Mouse (Mus musculus) lung, postnatal 25 days (tissue): ENCODE measurements around the gene Tas2r137.

Experiments used
- DNase-seq: peaks from one replicate; pipeline ENCODE4 v3.0.0; 2022; ENCODE audit warnings: low spot score

The Tas2r137 gene

DNA sequence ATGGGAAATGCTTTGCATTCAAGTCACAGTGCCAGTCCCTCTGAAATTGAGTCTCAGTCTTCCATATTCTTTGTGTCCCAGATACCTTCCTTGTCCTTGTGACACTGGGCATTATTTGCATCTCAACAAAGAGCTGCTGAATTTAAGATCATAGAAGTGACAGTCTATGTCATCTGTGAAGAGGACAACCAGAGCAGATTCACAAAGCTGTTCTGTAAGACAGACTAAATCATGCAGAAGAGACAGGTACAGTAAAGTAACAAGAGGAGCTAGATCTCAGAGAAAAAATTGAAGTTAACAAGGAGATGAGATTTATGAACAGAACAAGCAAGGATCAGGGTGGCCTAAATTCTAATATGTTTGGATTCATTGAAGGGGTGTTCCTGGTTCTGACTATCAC lies at the start of gene Tas2r137:
Gene Tas2r137 (plus strand): TSS at position 301 of the 400 bp plus-strand sequence.
- no peak for DNase-seq

DNA sequence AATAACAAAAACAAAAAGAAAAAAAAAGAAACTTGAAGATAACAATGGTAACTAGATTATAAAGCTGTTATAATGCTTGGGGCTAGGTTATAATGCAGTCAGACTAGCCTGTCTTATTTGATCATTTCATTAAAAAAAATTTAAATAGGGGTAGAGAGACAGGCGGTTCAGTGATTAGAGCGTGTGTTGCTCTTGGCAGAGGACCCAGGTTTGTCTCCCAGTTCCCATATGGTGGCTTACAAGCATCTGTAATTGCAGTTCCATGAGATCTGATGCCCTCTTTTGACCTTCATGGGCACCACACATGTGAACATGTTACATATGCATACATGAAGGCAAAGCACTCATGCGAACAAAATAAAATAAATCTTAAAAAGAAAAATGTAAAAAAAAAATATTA lies 49.8 kb upstream of the Tas2r137 start:
- no peak for DNase-seq

DNA sequence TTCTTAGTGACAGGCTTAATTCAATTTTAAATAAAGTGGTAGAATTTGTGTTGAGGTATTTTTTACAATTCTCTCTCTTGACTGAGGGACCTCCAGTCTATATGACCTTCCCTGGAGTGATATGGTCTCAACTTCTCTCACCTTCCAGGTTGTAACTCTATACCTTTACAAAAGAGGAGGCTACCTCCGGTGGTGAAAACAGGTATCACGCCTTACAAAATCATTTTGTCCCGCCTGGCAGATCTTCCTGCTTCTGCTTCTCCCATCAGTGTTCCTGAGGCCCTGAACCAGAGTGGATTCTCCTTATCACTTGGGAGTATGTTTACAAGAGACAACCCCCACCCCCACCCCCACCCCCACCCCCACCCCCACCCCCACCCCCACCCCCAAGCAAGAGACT lies 49.3 kb upstream of the Tas2r137 start:
- DNase-seq: no peak

DNA sequence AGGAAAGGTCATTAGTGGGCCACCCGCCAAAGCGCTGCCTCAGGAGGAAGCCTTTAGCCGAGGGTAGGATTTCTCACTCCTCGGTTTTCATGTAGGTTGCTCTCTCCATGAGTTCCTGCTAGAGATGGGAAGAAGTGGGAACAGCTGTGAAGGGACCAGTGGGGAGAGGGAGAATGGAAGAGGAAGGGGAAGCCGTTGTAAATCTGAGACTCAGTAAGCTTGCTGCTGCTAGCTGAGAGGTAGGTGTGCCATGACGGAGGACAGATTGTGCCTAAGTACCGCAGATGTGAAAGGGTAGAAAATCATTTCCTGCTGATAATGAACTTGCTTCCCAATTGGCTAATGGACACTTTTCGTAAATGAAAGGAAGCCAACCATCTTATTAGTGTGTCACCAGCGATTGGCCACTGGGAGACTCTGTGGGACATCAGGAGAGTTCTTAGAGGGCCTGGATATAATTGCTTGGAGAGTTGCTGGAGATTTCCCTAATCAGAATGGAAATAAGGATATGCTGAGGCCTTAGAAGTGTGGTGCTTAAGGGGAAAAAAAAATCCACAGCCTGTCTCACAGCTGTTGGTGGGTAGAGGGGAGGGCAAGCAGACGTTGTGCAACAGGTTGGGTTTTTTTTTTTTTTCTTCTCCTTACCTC lies 47.6 kb upstream of the Tas2r137 start:
- DNase-seq: no peak

DNA sequence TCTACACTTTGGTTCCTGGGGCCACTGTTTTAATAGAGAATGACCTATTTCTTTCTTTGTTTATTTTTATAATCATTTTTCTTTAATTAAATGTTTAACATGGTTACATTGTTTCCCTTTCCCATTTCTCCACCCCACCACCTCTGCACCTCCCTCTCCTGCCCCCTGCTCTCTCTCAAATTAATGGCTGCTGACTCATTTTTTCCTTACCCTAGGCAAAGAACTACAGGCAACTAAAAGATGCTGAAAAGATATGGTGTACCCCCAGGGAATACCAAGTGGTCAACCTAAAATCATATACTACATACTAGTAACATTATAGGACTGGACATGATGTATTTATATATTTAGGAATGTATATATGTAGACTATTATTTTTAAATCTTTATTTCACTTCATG lies 42.4 kb upstream of the Tas2r137 start:
- no peak for DNase-seq

DNA sequence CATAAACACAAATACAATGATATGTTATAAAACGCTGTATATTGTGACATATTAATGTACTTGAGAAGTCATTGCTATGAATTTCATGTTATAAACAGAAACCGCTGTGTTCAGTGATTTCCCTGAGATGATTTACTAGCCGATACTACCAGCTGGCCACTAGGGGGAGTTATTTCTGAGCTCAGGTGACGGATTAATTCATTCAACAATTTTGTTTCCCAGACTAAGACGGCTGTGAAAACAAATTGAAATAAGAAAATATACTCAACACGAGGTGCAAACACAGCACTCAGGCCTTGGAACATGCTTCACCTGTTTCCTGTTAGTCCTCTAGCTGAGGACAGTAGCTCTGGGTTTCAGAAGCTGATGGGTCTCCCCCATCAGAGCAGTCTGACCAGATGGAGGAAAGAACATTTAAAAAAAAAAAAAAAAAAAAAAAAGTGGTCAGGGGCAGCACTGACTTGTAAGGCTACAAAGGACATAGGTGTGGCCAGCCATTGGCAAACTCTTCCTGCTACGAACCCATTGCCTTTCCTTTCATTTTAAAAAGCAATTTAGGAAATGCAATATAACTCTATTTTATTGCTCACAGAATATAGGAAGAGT lies 36.5 kb upstream of the Tas2r137 start:
- DNase-seq: peak; percentile 8

DNA sequence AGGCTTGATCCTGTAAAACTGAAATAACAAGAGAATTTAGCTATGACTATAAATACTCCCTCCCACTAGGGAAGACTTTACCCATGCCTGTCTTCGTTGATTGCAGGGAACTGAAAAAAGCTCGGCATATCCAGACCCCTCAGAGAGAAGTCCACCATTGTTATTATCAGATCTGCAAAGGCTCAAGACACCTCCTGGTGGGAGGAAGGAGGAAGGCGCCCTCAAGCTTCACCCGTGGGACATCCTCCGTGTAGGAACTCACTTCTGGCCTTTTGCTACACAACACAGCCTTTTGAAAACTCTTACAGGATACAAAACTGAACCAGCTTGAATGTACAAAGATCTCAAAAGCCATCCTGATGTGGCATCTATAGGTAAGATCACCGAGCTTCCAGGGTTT lies 25.3 kb upstream of the Tas2r137 start:
- no peak for DNase-seq

DNA sequence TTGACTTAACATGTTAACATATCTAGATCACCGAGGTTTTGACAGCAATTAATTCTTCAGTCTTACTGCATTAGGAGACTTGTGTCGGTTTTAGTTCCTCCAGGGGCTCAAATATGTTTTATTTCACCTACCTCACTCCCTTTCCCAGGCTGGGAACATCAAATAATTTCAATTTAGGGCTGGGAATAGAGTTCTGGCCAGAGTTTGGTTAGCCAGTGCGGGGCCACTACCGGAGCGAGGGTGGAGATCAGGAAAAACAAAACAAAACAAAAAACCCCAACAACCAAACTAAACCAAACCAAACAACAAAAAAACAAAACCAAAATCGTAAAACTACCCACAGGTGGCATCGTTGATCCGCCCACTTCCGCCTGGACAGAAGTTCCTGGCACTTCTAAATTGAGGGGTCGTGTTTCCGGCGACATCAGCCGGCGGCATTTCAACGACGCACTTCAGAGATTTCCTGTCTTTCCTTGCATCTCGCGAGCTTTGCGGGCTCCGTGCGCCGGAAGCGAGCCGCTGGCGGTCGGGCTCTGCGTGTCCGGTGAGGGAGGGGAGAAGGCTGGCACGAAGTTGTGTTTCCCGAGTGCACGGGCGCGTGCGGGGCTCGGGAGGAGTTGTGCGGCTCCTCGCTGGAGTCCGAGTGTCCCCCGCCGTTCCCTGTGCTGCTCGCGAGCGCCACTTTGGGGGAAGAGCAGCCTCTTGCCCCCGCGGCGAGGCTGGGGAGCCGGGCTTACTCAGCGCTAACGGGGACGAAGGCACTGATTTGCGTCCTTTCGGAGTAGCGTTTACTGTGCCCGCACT lies 19.9 kb upstream of the Tas2r137 start, which contains the start of gene Ssbp1:
Gene Ssbp1 (plus strand): TSS at position 437 of the 804 bp plus-strand sequence.
- peak; percentile 94 for DNase-seq

DNA sequence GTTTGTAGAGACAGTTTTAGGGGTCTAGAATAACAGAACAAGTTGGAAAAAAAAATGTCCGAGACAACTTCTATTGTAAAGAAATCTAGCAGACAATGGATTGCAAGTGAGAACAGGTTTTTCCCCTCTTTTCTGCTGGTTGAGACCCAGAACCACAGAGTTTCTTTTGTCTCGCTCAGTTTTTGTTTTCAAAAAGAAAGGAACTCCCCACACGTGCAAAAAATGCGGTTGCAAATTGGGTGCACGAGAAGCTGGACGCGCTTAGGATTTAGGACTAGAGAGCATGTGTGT lies 19.4 kb upstream of the Tas2r137 start:
- DNase-seq: no peak

DNA sequence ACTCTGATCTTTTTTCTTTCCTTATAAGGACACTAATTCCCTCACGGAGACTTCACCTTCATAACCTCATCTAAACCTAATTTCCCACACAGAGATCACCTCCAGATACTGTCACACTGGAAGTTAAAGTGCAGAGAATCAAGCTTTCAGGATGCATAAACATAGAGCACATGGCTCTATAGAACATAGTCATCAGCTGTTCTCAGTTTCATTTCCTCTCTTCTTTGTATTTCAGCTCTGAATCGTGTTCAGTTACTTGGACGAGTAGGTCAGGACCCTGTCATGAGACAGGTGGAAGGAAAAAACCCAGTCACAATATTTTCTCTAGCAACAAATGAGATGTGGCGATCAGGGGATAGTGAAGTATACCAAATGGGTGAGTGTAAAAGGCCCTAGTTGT lies 14.9 kb upstream of the Tas2r137 start:
- no peak for DNase-seq

DNA sequence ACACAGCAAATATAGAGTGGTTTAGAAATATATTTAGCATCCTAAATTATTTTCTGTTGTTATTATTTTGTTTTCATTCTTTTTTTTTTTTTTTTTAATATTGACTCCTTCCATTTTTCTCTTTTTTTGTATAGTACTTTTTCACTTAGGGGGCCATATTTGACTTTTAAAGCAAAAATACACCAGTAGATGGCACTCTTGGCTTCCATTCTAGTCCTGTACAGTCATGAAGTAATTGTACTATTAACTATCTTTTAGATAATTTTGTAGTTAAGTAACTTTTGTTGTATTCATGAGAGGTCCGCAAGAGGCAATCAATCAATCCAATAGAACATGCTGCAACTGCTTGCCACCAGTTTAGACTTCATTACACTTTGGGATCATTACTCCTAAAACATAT lies 11.3 kb upstream of the Tas2r137 start:
- DNase-seq: no peak

DNA sequence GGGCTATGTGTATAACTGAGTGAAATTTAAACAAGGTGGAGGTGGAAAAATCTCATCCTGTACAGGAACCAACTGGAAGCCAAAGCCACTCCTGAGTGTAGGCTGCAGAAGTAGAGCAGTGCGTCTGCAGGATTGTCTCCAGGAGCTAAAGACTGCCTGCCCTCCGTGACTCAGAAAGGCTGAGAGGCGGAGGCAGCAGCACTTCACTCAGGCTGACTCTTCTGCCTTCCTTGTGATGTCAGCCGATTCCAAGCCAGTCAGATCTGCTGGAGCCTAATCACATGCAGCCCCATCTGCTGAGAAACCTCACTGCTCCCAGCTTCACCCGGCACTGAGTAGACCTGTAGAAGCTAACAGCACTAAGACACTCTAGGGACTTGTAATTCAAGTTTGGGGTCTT lies 8.7 kb upstream of the Tas2r137 start:
- DNase-seq: no peak

DNA sequence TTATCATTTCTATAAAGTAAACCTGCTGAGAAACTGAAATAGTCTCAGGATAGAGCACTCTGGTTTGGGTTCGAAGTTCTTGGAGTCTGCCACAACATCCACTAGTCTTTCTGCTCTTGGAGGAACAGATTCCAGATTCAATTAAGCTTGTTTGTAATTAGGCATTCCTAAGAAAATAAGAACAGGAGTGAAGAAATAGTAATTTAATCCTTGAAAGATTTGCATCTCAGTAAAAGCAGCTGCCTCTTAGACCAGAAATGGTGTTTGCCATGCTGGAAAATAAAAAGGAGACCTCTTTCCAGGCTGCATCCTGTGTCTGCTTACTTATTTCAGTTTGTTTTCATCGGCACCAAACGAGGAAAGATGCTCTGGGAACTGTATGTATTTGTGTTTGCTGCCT lies 2.2 kb downstream of the Tas2r137 start, which contains the start of gene Tas2r108:
Gene Tas2r108 (plus strand): TSS at position 301 of the 400 bp plus-strand sequence.
- no peak for DNase-seq

DNA sequence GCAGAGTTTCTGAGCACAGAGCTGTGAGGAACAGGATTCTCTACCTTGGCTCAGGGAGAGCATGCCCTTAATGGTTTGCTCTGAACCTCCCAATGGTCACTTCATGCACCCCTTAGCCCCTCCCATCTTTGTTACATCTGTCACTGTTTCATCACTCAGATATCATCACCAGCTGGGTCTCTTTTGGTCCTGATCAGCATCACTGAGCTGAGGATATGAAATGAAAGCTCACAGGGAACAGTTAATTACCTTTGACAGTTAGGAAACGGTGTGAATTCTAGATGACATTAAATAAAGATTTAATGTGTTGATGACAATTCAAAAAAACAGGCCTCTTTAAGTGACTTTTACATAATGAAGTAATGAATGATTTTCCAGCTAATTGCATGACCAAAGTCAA lies 28.4 kb downstream of the Tas2r137 start, which contains the start of gene Prss37:
Gene Prss37 (minus strand): TSS at position 101 of the 400 bp plus-strand sequence.
- no peak for DNase-seq
